Mouse (Mus musculus) cortical plate, adult 2 months (tissue): ENCODE results near the gene Chchd5.

Source experiments
- CTCF ChIP-seq: fragments of 200-500 bp; IDR thresholded peaks from 2 replicates; pipeline ENCODE4 v1.5.1; 2011; ENCODE audit warnings: mild to moderate bottlenecking, control low read depth, low read length; ENCODE audit not compliant: insufficient read depth; ENCODE audit errors: extremely low read depth
- POLR2A ChIP-seq: fragments of 200-500 bp; IDR thresholded peaks from 2 replicates; pipeline ENCODE4 v1.6.1; 2011; ENCODE audit warnings: mild to moderate bottlenecking, low read length, control low read depth; ENCODE audit not compliant: insufficient read depth; ENCODE audit errors: extremely low read depth

GRCm38 (mm10) chr2:129182412-129182811, 52.9 kb downstream of the Chchd5 start:
- TF ChIP-seq CTCF (no peak), POLR2A (no peak)
